In the genomic region with DNA sequence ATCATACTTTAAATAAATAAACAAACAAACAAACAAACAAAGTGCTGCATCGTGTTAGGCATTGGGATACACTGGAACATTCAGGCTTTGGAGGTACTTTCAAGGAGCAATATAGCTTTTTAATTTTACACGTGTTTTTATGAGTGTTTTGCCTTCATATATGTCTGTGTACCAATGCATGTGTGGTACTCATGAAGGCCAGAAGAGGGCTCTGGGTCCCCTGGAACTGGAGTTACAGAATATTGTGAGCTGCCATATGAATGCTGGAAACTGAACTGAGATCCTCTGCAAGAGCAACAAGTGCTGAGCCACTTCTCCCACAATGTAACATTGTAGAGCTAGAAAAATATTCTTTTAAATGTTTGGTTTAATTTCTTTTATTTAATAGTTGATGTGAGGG, we compare ENCODE assay signal across 22 mouse cellular contexts. TPM values are rescaled to one million over a fixed set of nuclear protein-coding genes. Genes with fewer than 3 reads are reported as not detected.
DNase-seq lines count a peak whose midpoint lies in the region; ATAC-seq and TF ChIP-seq lines count a peak whose summit lies in the region.
"Had no signal": no experiment of that assay in that cellular context is flagged by ENCODE, and none has a peak within 500 bp of the region (broad histone marks: within the 10 kb centered on the region; RNA-seq: fewer than 3 reads in every experiment).

No protein-coding gene starts in this region.

- CTCF ChIA-PET in Patski (lab: Charles Lee) = interaction anchor here (0.8 kb wide), 1 partner anchor 19 kb away, joined by 3 read pairs; no protein-coding TSS in a partner anchor

- in situ Hi-C loops in Patski (cut with MboI; ENCODE audit: low pct_unique_long_range_greater_than_20kb) = no loop called here

- H3K36me3 ChIP-seq in lung, embryonic 14.5 days (ENCODE audit: insufficient read depth) = peaks cover 86% of the 10 kb centered on the region
- peaks cover 16% of the 10 kb centered on the region; the same call in 1 of the 2 replicates for H3K36me3 ChIP-seq in splenic B cell, adult 2 months (ENCODE audit: control insufficient read depth, insufficient read depth, low read length, poor library complexity, severe bottlenecking)

- 0 out of 2 replicates have a peak, but pooled peaks have one; percentile 18 for TF ChIP-seq CTCF in lung, embryonic 14.5 days (IDR thresholded peaks at IDR 0.05; ENCODE audit: low read depth)
- TF ChIP-seq CTCF in Patski (IDR thresholded peaks at IDR 0.05) = peak; percentile 43

- POLR2A ChIA-PET in Patski (lab: Charles Lee) = no interaction called here

- no peak overlapping the region for H3K27ac ChIP-seq in lung, embryonic 14.5 days (ENCODE audit: low read depth)
- H3K27ac ChIP-seq: embryonic facial prominence, embryonic 13.5 days; heart, embryonic 15.5 days; hindbrain, embryonic 10.5 days; kidney, postnatal 0 days; liver, embryonic 13.5 days; midbrain, embryonic 12.5 days had no signal

- 84% methylated on average over 2 of the region's 2 CpGs for WGBS in lung, embryonic 14.5 days

- no peak overlapping the region for H3K9ac ChIP-seq in lung, embryonic 14.5 days
- H3K9ac ChIP-seq: embryonic facial prominence, embryonic 13.5 days; heart, embryonic 15.5 days; liver, embryonic 13.5 days; midbrain, embryonic 12.5 days had no signal

- no peak overlapping the region for H3K4me2 ChIP-seq in lung, embryonic 14.5 days
- H3K4me2 ChIP-seq: embryonic facial prominence, embryonic 13.5 days; heart, embryonic 15.5 days; liver, embryonic 13.5 days; midbrain, embryonic 12.5 days had no signal

- H3K9me3 ChIP-seq in lung, embryonic 14.5 days (ENCODE audit: low read depth, low read length) = no peaks in the 10 kb centered on the region
- H3K9me3 ChIP-seq: embryonic facial prominence, embryonic 13.5 days; heart, embryonic 15.5 days; hindbrain, embryonic 10.5 days; liver, embryonic 13.5 days; midbrain, embryonic 12.5 days had no signal

- H3K27me3 ChIP-seq in lung, embryonic 14.5 days (ENCODE audit: insufficient read depth, low read length) = no peaks in the 10 kb centered on the region
- H3K27me3 ChIP-seq in Patski = no peaks in the 10 kb centered on the region
- no peaks in the 10 kb centered on the region; the same call in 1 of the 2 replicates for H3K27me3 ChIP-seq in splenic B cell, adult 2 months (ENCODE audit: control insufficient read depth, insufficient read depth, low read length, poor library complexity, severe bottlenecking)
- H3K27me3 ChIP-seq: embryonic facial prominence, embryonic 13.5 days; heart, embryonic 15.5 days; liver, embryonic 13.5 days; midbrain, embryonic 12.5 days had no signal

- peak; percentile 7 for DNase-seq in embryo, embryonic 10.5 days (ENCODE audit: low spot score)
- no peak for DNase-seq in embryo, embryonic 9.5 days (ENCODE audit: extremely low spot score)
- DNase-seq in lung, embryonic 14.5 days = peak; percentile 5
- DNase-seq in lung, postnatal 25 days (ENCODE audit: low spot score) = no peak
- no peak for DNase-seq in Patski (ENCODE audit: low read depth, low spot score)
- peak; percentile 12 for DNase-seq in splenic B cell, adult 2 months (ENCODE audit: low read depth, low spot score)
- DNase-seq in kidney, adult 8-10 months = no peak
- DNase-seq in ovary, postnatal 14 days (ENCODE audit: low spot score) = no peak
- DNase-seq: cerebellum, postnatal 14 days; gastrocnemius, postnatal 10 days; heart, adult 18-20 months; liver, embryonic 13.5 days; lung, postnatal 10 days; thymus, postnatal 25 days had no signal

- H3K4me1 ChIP-seq in lung, embryonic 14.5 days (ENCODE audit: insufficient read depth) = no peaks in the 10 kb centered on the region
- H3K4me1 ChIP-seq: embryonic facial prominence, embryonic 13.5 days; heart, embryonic 15.5 days; hindbrain, embryonic 10.5 days; liver, embryonic 13.5 days; midbrain, embryonic 12.5 days had no signal

- ATAC-seq in lung, embryonic 14.5 days (ENCODE audit: insufficient read depth) = no peak
- no peak for ATAC-seq in Patski

- no peak overlapping the region for H3K4me3 ChIP-seq in lung, embryonic 14.5 days (ENCODE audit: low read depth, low read length)
- H3K4me3 ChIP-seq: embryonic facial prominence, embryonic 13.5 days; heart, embryonic 15.5 days; hindbrain, embryonic 10.5 days; liver, embryonic 13.5 days; midbrain, embryonic 12.5 days had no signal

RNA-seq across cellular contexts. Expression of a gene that starts 7.6 kb away (rescaled TPM):
- polyA plus RNA-seq in lung, embryonic 14.5 days (2014; fragmentation: Nextera tagmentation; extraction: Ambion mirVana) = 19.1 and 20.5 TPM in 2 replicates
- 25.7 TPM for polyA plus RNA-seq in Patski (2021)

RNA-seq across cellular contexts. Expression of a gene that starts 8.4 kb away (rescaled TPM):
- polyA plus RNA-seq in lung, embryonic 14.5 days (2014; fragmentation: Nextera tagmentation; extraction: Ambion mirVana) = 29.3 and 36.5 TPM in 2 replicates
- polyA plus RNA-seq in Patski (2021) = 45.8 TPM

RNA-seq across cellular contexts. Expression of a gene that starts 40.7 kb away (rescaled TPM):
- 68.4 and 69.2 TPM in 2 replicates for polyA plus RNA-seq in lung, embryonic 14.5 days (2014; fragmentation: Nextera tagmentation; extraction: Ambion mirVana)
- 37.4 TPM for polyA plus RNA-seq in Patski (2021)

RNA-seq across cellular contexts. Expression of a gene that starts 49.7 kb away (rescaled TPM):
- polyA plus RNA-seq in lung, embryonic 14.5 days (2014; fragmentation: Nextera tagmentation; extraction: Ambion mirVana) = 0.16 and 0.18 TPM in 2 replicates
- polyA plus RNA-seq in Patski (2021) = not detected
- polyA plus RNA-seq: embryonic facial prominence, embryonic 13.5 days; heart, embryonic 15.5 days; hindbrain, embryonic 10.5 days; intestine, embryonic 14.5 days; kidney, postnatal 0 days; limb, embryonic 11.5 days; liver, embryonic 13.5 days; stomach, embryonic 14.5 days had no signal

Comparison
In these comparisons a context has a peak if more than half of its experiments do, and no peak if none do; other contexts are left out.
1. DNase-seq: peak in embryo, embryonic 10.5 days (single experiment), lung, embryonic 14.5 days (single experiment) and splenic B cell, adult 2 months (single experiment); none in embryo, embryonic 9.5 days (single experiment), lung, postnatal 25 days (single experiment), Patski (single experiment), kidney, adult 8-10 months (0 of 2) and ovary, postnatal 14 days (single experiment).